Comparison of ENCODE assay signal across 1 mouse cellular context in the genomic region with DNA sequence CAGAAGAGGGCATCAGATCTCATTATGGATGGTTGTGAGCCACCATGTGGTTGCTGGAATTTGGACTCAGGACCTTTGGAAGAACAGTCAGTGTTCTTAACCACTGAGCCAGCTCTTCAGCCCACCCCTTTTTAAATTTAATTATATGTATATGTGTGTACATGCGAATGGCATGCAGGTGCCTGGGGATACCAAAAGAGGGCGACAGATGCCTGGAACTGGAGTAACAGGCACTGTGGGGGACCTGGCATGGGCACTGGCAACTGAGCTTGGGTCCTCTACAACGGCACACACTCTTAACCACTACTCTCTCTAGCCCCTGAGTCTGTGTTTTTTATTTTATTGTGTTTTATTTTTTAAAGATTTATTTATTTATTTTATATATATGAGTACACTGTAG.
TF ChIP-seq lines count a peak whose summit lies in the region.

No protein-coding gene starts in this region.

TF ChIP-seq in MEL, 35 proteins besides CTCF, POLR2A, EP300 and RAD21:
- TF ChIP-seq USF2 (IDR thresholded peaks at IDR 0.05; ENCODE audit: borderline replicate concordance in 1 of 2, insufficient read depth in 1 of 2, low read depth in 1 of 2, low read length in 2 of 2) (no peak), MYC (IDR thresholded peaks at IDR 0.05; ENCODE audit: low read depth, low read length) (no peak), ELF1 (IDR thresholded peaks at IDR 0.05; ENCODE audit: low read depth, low read length) (no peak), TCF12 (IDR thresholded peaks at IDR 0.05; ENCODE audit: low read depth, low read length) (no peak), MEF2A (IDR thresholded peaks at IDR 0.05; ENCODE audit: extremely low read depth, insufficient replicate concordance, low read depth, low read length, poor library complexity, severe bottlenecking) (no peak), HCFC1 (IDR thresholded peaks at IDR 0.05; ENCODE audit: low read depth, low read length) (no peak), E2F4 (IDR thresholded peaks at IDR 0.05; ENCODE audit: borderline replicate concordance, low read depth, low read length) (no peak), CHD1 (IDR thresholded peaks at IDR 0.05; ENCODE audit: low read depth, low read length) (no peak)
